In the genomic region with DNA sequence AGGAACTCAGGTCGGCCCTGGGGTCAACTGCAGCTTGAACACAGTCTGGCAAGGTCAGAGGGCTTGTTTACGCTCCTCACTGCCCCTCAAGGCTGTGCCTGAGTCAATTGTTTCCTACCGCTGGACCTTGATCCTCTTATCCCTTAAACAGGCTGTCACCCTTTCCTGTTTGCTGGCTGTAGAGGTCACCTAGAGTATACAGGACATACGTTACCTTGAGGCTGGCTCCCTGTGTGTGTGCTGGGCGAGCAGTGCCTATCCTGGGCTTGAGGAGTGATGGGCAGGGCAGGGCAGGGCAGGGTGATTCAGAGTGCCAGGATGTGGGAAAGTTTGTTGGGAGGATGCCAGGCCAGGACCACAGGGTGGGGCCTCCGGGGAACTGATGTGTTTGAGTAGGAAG, we compare ENCODE assay signal across 11 mouse cellular contexts. TPM values are rescaled to one million over a fixed set of nuclear protein-coding genes. Genes with fewer than 3 reads are reported as not detected.
DNase-seq lines count a peak whose midpoint lies in the region; ATAC-seq lines count a peak whose summit lies in the region.
"Had no signal": no experiment of that assay in that cellular context is flagged by ENCODE, and none has a peak within 500 bp of the region (broad histone marks: within the 10 kb centered on the region; RNA-seq: fewer than 3 reads in every experiment).

No protein-coding gene starts in this region.

- peaks cover 52% of the 10 kb centered on the region for H3K4me1 ChIP-seq in forebrain, embryonic 10.5 days
- H3K4me1 ChIP-seq in forebrain, embryonic 15.5 days: peaks cover 13% of the 10 kb centered on the region
- peaks cover 64% of the 10 kb centered on the region for H3K4me1 ChIP-seq in lung, embryonic 16.5 days (replicated peaks; ENCODE audit: control insufficient read depth, insufficient read depth, low read length)
- H3K4me1 ChIP-seq in midbrain, embryonic 16.5 days (ENCODE audit: control insufficient read depth, insufficient read depth, low read length): peaks cover 12% of the 10 kb centered on the region

- H3K27ac ChIP-seq in forebrain, embryonic 10.5 days: peak overlapping the region; percentile 3; the same call in 1 of the 2 replicates
- H3K27ac ChIP-seq in forebrain, embryonic 15.5 days (replicated peaks): no peak overlapping the region
- H3K27ac ChIP-seq in lung, embryonic 16.5 days (ENCODE audit: low read length): 0 out of 2 replicates have a peak overlapping the region, but pooled peaks have one; percentile 6
- H3K27ac ChIP-seq in midbrain, embryonic 16.5 days (ENCODE audit: low read length): no peak overlapping the region
- H3K27ac ChIP-seq: layer of hippocampus, adult 2 months; limb, embryonic 15.5 days had no signal

- ATAC-seq in forebrain, embryonic 15.5 days (replicated peaks): no peak
- peak; percentile 15; the same call in 1 of the 2 replicates for ATAC-seq in lung, embryonic 16.5 days (ENCODE audit: low read depth)
- ATAC-seq in midbrain, embryonic 16.5 days: no peak

- no peaks in the 10 kb centered on the region for H3K27me3 ChIP-seq in forebrain, embryonic 10.5 days (ENCODE audit: poor library complexity, severe bottlenecking)
- no peaks in the 10 kb centered on the region for H3K27me3 ChIP-seq in forebrain, embryonic 15.5 days
- no peaks in the 10 kb centered on the region for H3K27me3 ChIP-seq in lung, embryonic 16.5 days (ENCODE audit: control insufficient read depth, insufficient read depth, low read depth, low read length)
- H3K27me3 ChIP-seq in midbrain, embryonic 16.5 days (ENCODE audit: control insufficient read depth, insufficient read depth, low read depth, low read length): no peaks in the 10 kb centered on the region
- H3K27me3 ChIP-seq: CH12.LX; limb, embryonic 15.5 days had no signal

- WGBS in forebrain, embryonic 10.5 days: 38% methylated on average over 6 of the region's 6 CpGs
- 58% methylated on average over 6 of the region's 6 CpGs for WGBS in forebrain, embryonic 15.5 days
- WGBS in lung, embryonic 16.5 days: 32% methylated on average over 6 of the region's 6 CpGs
- 45% methylated on average over 6 of the region's 6 CpGs for WGBS in midbrain, embryonic 16.5 days

- DNase-seq in forebrain, embryonic 10.5 days (ENCODE audit: extremely low spot score, low spot score): no peak
- peak; percentile 28 for DNase-seq in thymus, postnatal 25 days
- no peak for DNase-seq in thymus, postnatal 0 days (ENCODE audit: low spot score)
- no peak for DNase-seq in adipocyte (ENCODE audit: low spot score)
- DNase-seq in heart, adult 9 months (ENCODE audit: low spot score in 2 of 2): no peak

- H3K9me3 ChIP-seq in forebrain, embryonic 10.5 days: no peaks in the 10 kb centered on the region
- no peaks in the 10 kb centered on the region for H3K9me3 ChIP-seq in forebrain, embryonic 15.5 days
- no peaks in the 10 kb centered on the region for H3K9me3 ChIP-seq in lung, embryonic 16.5 days (ENCODE audit: control insufficient read depth, low read length)
- H3K9me3 ChIP-seq in midbrain, embryonic 16.5 days (replicated peaks; ENCODE audit: control insufficient read depth, low read length, poor library complexity, severe bottlenecking): no peaks in the 10 kb centered on the region
- H3K9me3 ChIP-seq: limb, embryonic 15.5 days had no signal

- no peak overlapping the region for H3K4me3 ChIP-seq in forebrain, embryonic 10.5 days
- H3K4me3 ChIP-seq in forebrain, embryonic 15.5 days: no peak overlapping the region
- no peak overlapping the region for H3K4me3 ChIP-seq in lung, embryonic 16.5 days (ENCODE audit: low read length)
- H3K4me3 ChIP-seq in midbrain, embryonic 16.5 days (ENCODE audit: low read depth, low read length): no peak overlapping the region
- H3K4me3 ChIP-seq: layer of hippocampus, adult 2 months; limb, embryonic 15.5 days had no signal

- no peak overlapping the region for H3K9ac ChIP-seq in forebrain, embryonic 15.5 days (replicated peaks)
- no peak overlapping the region for H3K9ac ChIP-seq in lung, embryonic 16.5 days (ENCODE audit: low read length)
- H3K9ac ChIP-seq in midbrain, embryonic 16.5 days (ENCODE audit: low read depth, low read length): no peak overlapping the region
- H3K9ac ChIP-seq: limb, embryonic 15.5 days had no signal

- no peaks in the 10 kb centered on the region for H3K36me3 ChIP-seq in forebrain, embryonic 10.5 days (replicated peaks)
- H3K36me3 ChIP-seq in forebrain, embryonic 15.5 days: no peaks in the 10 kb centered on the region
- no peaks in the 10 kb centered on the region for H3K36me3 ChIP-seq in lung, embryonic 16.5 days (ENCODE audit: control insufficient read depth, insufficient read depth, low read length)
- no peaks in the 10 kb centered on the region for H3K36me3 ChIP-seq in midbrain, embryonic 16.5 days (ENCODE audit: control insufficient read depth, insufficient read depth, low read length)
- H3K36me3 ChIP-seq: limb, embryonic 15.5 days had no signal

- H3K4me2 ChIP-seq in forebrain, embryonic 15.5 days (replicated peaks): no peak overlapping the region
- no peak overlapping the region for H3K4me2 ChIP-seq in lung, embryonic 16.5 days (ENCODE audit: low read depth, low read length)
- no peak overlapping the region for H3K4me2 ChIP-seq in midbrain, embryonic 16.5 days (ENCODE audit: low read length)
- H3K4me2 ChIP-seq: limb, embryonic 15.5 days had no signal

RNA-seq across cellular contexts. Expression of gene Hpcal1, which starts 47.8 kb away (rescaled TPM):
- polyA plus RNA-seq in forebrain, embryonic 10.5 days (2016; fragmentation: Nextera tagmentation; extraction: Ambion mirVana): 36.7 and 36.8 TPM in 2 replicates
- polyA plus RNA-seq in forebrain, embryonic 15.5 days (2015; fragmentation: Nextera tagmentation; extraction: Ambion mirVana): 30.5 and 36.1 TPM in 2 replicates
- polyA plus RNA-seq in thymus, postnatal 0 days (2015; fragmentation: Nextera tagmentation; extraction: Ambion mirVana): 145 and 152 TPM in 2 replicates
- 94.5 and 102 TPM in 2 replicates for polyA plus RNA-seq in lung, embryonic 16.5 days (2015; fragmentation: Nextera tagmentation; extraction: Ambion mirVana)
- polyA plus RNA-seq in midbrain, embryonic 16.5 days (2015; fragmentation: Nextera tagmentation; extraction: Ambion mirVana): 97.2 and 107 TPM in 2 replicates

Comparison
In these comparisons a context has a peak if more than half of its experiments do, and no peak if none do; other contexts are left out.
1. H3K27ac ChIP-seq: peak in forebrain, embryonic 10.5 days (single experiment) and lung, embryonic 16.5 days (single experiment); none in forebrain, embryonic 15.5 days (single experiment) and midbrain, embryonic 16.5 days (single experiment).